27 mouse cellular contexts compared by ENCODE assay signal in the genomic region with DNA sequence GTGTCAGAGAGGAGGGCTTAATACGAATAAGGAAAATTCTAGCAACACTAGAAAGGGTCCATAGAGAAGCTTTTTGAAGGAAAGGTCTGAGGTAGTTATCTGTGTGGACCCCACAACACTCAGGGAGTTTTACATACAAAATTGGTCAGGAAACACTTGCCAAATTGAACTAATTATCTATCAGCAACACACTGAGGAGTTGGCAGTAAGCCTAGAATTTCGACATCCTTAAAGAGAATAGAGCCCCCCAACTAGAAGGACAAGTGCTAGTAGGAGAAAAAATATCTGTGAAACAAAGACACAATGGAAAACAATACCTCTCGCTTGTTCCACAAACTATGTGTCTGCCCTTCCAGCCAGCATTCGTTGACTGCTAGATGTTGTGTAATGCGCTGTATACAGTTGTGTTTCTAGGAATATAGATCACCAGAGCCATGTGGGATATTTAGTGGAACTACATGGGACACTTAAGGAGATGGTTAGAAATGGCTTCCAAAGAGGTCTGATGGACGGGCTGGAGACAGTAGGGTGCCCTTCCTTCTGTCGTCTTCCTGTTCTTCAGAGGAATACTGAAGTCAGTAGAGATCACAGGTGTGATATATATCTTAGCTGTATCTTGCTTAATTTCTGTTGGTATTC.
DNase-seq lines count a peak whose midpoint lies in the region; ATAC-seq and TF ChIP-seq lines count a peak whose summit lies in the region.
"Had no signal": no experiment of that assay in that cellular context is flagged by ENCODE, and none has a peak within 500 bp of the region (broad histone marks: within the 10 kb centered on the region; RNA-seq: fewer than 3 reads in every experiment).

No protein-coding gene starts in this region.

- H3K36me3 ChIP-seq in forebrain, embryonic 14.5 days (ENCODE audit: control insufficient read depth, insufficient read depth, low read length), result no peaks in the 10 kb centered on the region
- H3K36me3 ChIP-seq in forebrain, embryonic 13.5 days (ENCODE audit: poor library complexity, severe bottlenecking), result no peaks in the 10 kb centered on the region
- H3K36me3 ChIP-seq in liver, postnatal 0 days (replicated peaks; ENCODE audit: insufficient read depth, low read length), result no peaks in the 10 kb centered on the region
- H3K36me3 ChIP-seq in liver, embryonic 12.5 days, result no peaks in the 10 kb centered on the region
- H3K36me3 ChIP-seq: embryonic facial prominence, embryonic 10.5 days; forebrain, embryonic 15.5 days; heart, embryonic 10.5 days; hindbrain, embryonic 15.5 days; intestine, embryonic 15.5 days; limb, embryonic 15.5 days; neural tube, embryonic 15.5 days had no signal

- no peaks in the 10 kb centered on the region for H3K27me3 ChIP-seq in forebrain, embryonic 14.5 days (replicated peaks; ENCODE audit: control insufficient read depth, insufficient read depth, low read length)
- no peaks in the 10 kb centered on the region for H3K27me3 ChIP-seq in forebrain, embryonic 13.5 days
- H3K27me3 ChIP-seq in liver, postnatal 0 days (ENCODE audit: insufficient read depth, low read length), result no peaks in the 10 kb centered on the region
- no peaks in the 10 kb centered on the region; the same call in 1 of the 2 replicates for H3K27me3 ChIP-seq in liver, embryonic 12.5 days (replicated peaks)
- H3K27me3 ChIP-seq: forebrain, embryonic 15.5 days; hindbrain, embryonic 15.5 days; intestine, embryonic 15.5 days; limb, embryonic 15.5 days; megakaryocyte, embryonic 14.5 days; neural tube, embryonic 15.5 days; Patski had no signal

- no peak overlapping the region for H3K9ac ChIP-seq in forebrain, embryonic 14.5 days (ENCODE audit: low read length)
- H3K9ac ChIP-seq in forebrain, embryonic 13.5 days, result no peak overlapping the region
- no peak overlapping the region for H3K9ac ChIP-seq in liver, postnatal 0 days (replicated peaks)
- no peak overlapping the region for H3K9ac ChIP-seq in liver, embryonic 12.5 days
- H3K9ac ChIP-seq: forebrain, embryonic 15.5 days; hindbrain, embryonic 15.5 days; intestine, embryonic 15.5 days; limb, embryonic 15.5 days; neural tube, embryonic 15.5 days had no signal

- DNase-seq in forebrain, embryonic 14.5 days (ENCODE audit: low spot score), result peak; percentile 66
- no peak for DNase-seq in liver, postnatal 0 days
- peak; percentile 81 for DNase-seq in brain, embryonic 14.5 days (ENCODE audit: low read depth)
- DNase-seq in frontal cortex, postnatal 25 days (ENCODE audit: low spot score in 2 of 2), result no peak
- DNase-seq in embryo, embryonic 10 days (ENCODE audit: low spot score), result no peak
- DNase-seq: adrenal gland, adult 8-10 months; cerebellum, adult 9-10 months; gastrocnemius, postnatal 36 days; heart, postnatal 4 days; kidney, adult 8-10 months; kidney, postnatal 14 days; left cerebral cortex, postnatal 4 days; lung, adult 18-20 months; lung, postnatal 14 days; right cerebral cortex, postnatal 14 days had no signal

- no peak overlapping the region for H3K27ac ChIP-seq in forebrain, embryonic 14.5 days (ENCODE audit: low read depth, low read length)
- H3K27ac ChIP-seq in forebrain, embryonic 13.5 days, result no peak overlapping the region
- peak overlapping the region; percentile 39; the same call in 1 of the 2 replicates for H3K27ac ChIP-seq in liver, postnatal 0 days (ENCODE audit: low read depth)
- no peak overlapping the region for H3K27ac ChIP-seq in liver, embryonic 12.5 days
- H3K27ac ChIP-seq: embryonic facial prominence, embryonic 10.5 days; forebrain, embryonic 15.5 days; heart, embryonic 10.5 days; hindbrain, embryonic 15.5 days; intestine, embryonic 15.5 days; limb, embryonic 15.5 days; neural tube, embryonic 15.5 days had no signal

- H3K9me3 ChIP-seq in forebrain, embryonic 14.5 days (replicated peaks; ENCODE audit: control insufficient read depth, low read length), result no peaks in the 10 kb centered on the region
- no peaks in the 10 kb centered on the region for H3K9me3 ChIP-seq in forebrain, embryonic 13.5 days (replicated peaks)
- H3K9me3 ChIP-seq in liver, postnatal 0 days (ENCODE audit: low read length), result no peaks in the 10 kb centered on the region
- H3K9me3 ChIP-seq in liver, embryonic 12.5 days (replicated peaks), result no peaks in the 10 kb centered on the region
- H3K9me3 ChIP-seq: embryonic facial prominence, embryonic 10.5 days; forebrain, embryonic 15.5 days; heart, embryonic 10.5 days; hindbrain, embryonic 15.5 days; intestine, embryonic 15.5 days; limb, embryonic 15.5 days; neural tube, embryonic 15.5 days had no signal

- TF ChIP-seq EP300 in liver, postnatal 0 days (IDR thresholded peaks at IDR 0.05; ENCODE audit: low read depth), result peak; percentile 65; the same call in 1 of the 2 replicates

- ATAC-seq in forebrain, embryonic 14.5 days, result no peak
- no peak for ATAC-seq in forebrain, embryonic 13.5 days
- ATAC-seq in liver, postnatal 0 days, result peak; percentile 65
- ATAC-seq in liver, embryonic 12.5 days, result no peak
- ATAC-seq in megakaryocyte progenitor cell, adult 5-6 weeks (replicated peaks; ENCODE audit: poor library complexity), result peak; percentile 84
- ATAC-seq: forebrain, embryonic 15.5 days; intestine, embryonic 15.5 days; Patski had no signal

- no peak for TF ChIP-seq POLR2A in brain, embryonic 14.5 days (IDR thresholded peaks at IDR 0.05; ENCODE audit: borderline replicate concordance, extremely low read depth, insufficient read depth, insufficient read length, poor library complexity, severe bottlenecking)

- no peak overlapping the region for H3K4me3 ChIP-seq in forebrain, embryonic 14.5 days (ENCODE audit: low read depth, low read length)
- H3K4me3 ChIP-seq in forebrain, embryonic 13.5 days, result no peak overlapping the region
- no peak overlapping the region for H3K4me3 ChIP-seq in liver, postnatal 0 days (ENCODE audit: low read depth, low read length)
- H3K4me3 ChIP-seq in liver, embryonic 12.5 days, result no peak overlapping the region
- H3K4me3 ChIP-seq: embryonic facial prominence, embryonic 10.5 days; forebrain, embryonic 15.5 days; heart, embryonic 10.5 days; hindbrain, embryonic 15.5 days; intestine, embryonic 15.5 days; limb, embryonic 15.5 days; megakaryocyte, embryonic 14.5 days; neural tube, embryonic 15.5 days had no signal

- H3K4me2 ChIP-seq in forebrain, embryonic 14.5 days (ENCODE audit: low read length), result no peak overlapping the region
- H3K4me2 ChIP-seq in forebrain, embryonic 13.5 days, result no peak overlapping the region
- no peak overlapping the region for H3K4me2 ChIP-seq in liver, postnatal 0 days (ENCODE audit: low read depth, low read length)
- H3K4me2 ChIP-seq in liver, embryonic 12.5 days, result no peak overlapping the region
- H3K4me2 ChIP-seq: forebrain, embryonic 15.5 days; hindbrain, embryonic 15.5 days; intestine, embryonic 15.5 days; limb, embryonic 15.5 days; neural tube, embryonic 15.5 days had no signal

- 65% methylated on average over 7 of the region's 7 CpGs for WGBS in forebrain, embryonic 14.5 days
- 71% methylated on average over 7 of the region's 7 CpGs for WGBS in forebrain, embryonic 13.5 days
- WGBS in liver, postnatal 0 days (ENCODE audit: insufficient replicate concordance), result 52% methylated on average over 7 of the region's 7 CpGs
- 69% methylated on average over 7 of the region's 7 CpGs for WGBS in liver, embryonic 12.5 days (ENCODE audit: insufficient replicate concordance)

- TF ChIP-seq CTCF in liver, postnatal 0 days (IDR thresholded peaks at IDR 0.05; ENCODE audit: low read depth), result no peak
- TF ChIP-seq CTCF in brain, embryonic 14.5 days (IDR thresholded peaks at IDR 0.05; ENCODE audit: borderline replicate concordance, extremely low read depth, insufficient read depth, insufficient read length), result no peak

- no peaks in the 10 kb centered on the region for H3K4me1 ChIP-seq in forebrain, embryonic 14.5 days (ENCODE audit: control insufficient read depth, insufficient read depth, low read length)
- H3K4me1 ChIP-seq in forebrain, embryonic 13.5 days, result peaks cover 7% of the 10 kb centered on the region; the same call in 1 of the 2 replicates
- peaks cover 6% of the 10 kb centered on the region for H3K4me1 ChIP-seq in liver, postnatal 0 days (ENCODE audit: insufficient read depth)
- H3K4me1 ChIP-seq in liver, embryonic 12.5 days, result no peaks in the 10 kb centered on the region
- H3K4me1 ChIP-seq: embryonic facial prominence, embryonic 10.5 days; forebrain, embryonic 15.5 days; heart, embryonic 10.5 days; hindbrain, embryonic 15.5 days; intestine, embryonic 15.5 days; limb, embryonic 15.5 days; neural tube, embryonic 15.5 days had no signal

Comparison
In these comparisons a context has a peak if more than half of its experiments do, and no peak if none do; other contexts are left out.
1. ATAC-seq: peak in liver, postnatal 0 days (single experiment) and megakaryocyte progenitor cell, adult 5-6 weeks (single experiment); none in forebrain, embryonic 14.5 days (single experiment), forebrain, embryonic 13.5 days (single experiment) and liver, embryonic 12.5 days (single experiment).
2. DNase-seq: peak in forebrain, embryonic 14.5 days (single experiment) and brain, embryonic 14.5 days (single experiment); none in liver, postnatal 0 days (single experiment), frontal cortex, postnatal 25 days (0 of 2) and embryo, embryonic 10 days (single experiment).